Mouse (Mus musculus): ENCODE results near the gene Olfr1344. TPM values are rescaled to one million over a fixed set of nuclear protein-coding genes. Genes with fewer than 3 reads are reported as not detected.
A peak's percentile ranks its signal among the peaks of the same experiment; 100 is the strongest.

Olfr1344 gene
- not detected in 2 replicates for polyA plus RNA-seq (2012; rRNA removed)

DNA sequence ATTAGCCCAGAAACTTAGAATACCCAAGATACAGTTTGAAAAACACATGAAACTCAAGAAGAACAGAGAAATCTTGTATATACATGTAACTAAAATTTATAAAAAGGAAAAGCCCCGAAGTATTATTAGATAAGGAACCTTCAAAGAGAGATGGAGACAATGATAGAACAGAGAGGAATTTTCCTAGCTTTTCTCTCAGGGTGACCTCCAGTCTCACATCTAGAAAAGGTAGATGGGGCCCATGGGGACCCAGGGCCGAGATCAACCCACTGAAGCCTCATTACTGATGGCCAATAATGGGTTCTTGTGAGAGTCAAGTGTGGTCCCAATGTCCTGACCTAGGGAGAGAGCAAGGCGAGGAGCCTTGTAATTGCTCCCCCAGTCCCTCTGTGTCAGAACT is at the start of gene Olfr1344:
TSS of gene Olfr1344 (plus strand) at position 301 of the 400 bp plus-strand sequence.
- Histone ChIP-seq H3K27ac (ENCODE audit: insufficient read depth, low read length) (no peak within 1 kb of the TSS), H3K4me3 (ENCODE audit: extremely low read depth, insufficient read depth, insufficient read length) (no peak within 1 kb of the TSS), H3K36me3 (ENCODE audit: control insufficient read depth, insufficient read depth, low read length) (no peaks in the 10 kb centered on the region), H3K27me3 (ENCODE audit: control insufficient read depth, insufficient read depth, low read length) (no peaks in the 10 kb centered on the region), H3K4me1 (ENCODE audit: control insufficient read depth, insufficient read depth, insufficient read length) (no peaks in the 10 kb centered on the region)
- no peak for DNase-seq (ENCODE audit: low read depth in 1 of 2, low spot score in 2 of 2)
- no peak for TF ChIP-seq POLR2A (IDR thresholded peaks at IDR 0.05; ENCODE audit: low read depth, low read length)
- TF ChIP-seq CTCF (IDR thresholded peaks at IDR 0.05; ENCODE audit: extremely low read depth, insufficient read depth, insufficient read length, insufficient replicate concordance), result no peak
- WGBS, result 69% methylated on average over 3 of the region's 3 CpGs

DNA sequence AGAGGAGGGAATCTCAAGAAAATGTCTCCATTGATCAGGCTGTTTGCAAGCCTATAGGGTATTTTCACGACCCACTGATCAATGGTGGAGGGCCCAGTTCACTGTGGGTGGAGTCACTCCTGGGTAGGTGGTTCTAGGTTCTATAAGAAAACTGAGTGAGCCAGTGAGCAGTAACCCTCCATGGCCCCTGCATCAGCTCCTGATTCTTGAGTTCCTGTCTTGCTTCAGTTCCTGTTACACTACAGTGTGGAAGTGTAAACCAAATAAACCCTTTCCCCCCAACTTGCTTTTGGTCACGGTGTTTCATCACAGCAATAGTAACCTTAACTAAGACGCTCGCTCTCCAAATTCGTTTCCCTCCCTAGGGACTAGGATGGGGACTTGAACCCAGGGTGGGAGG is 49.5 kb upstream of the Olfr1344 start:
- TF ChIP-seq POLR2A (IDR thresholded peaks at IDR 0.05; ENCODE audit: low read depth, low read length), result no peak
- no peak for TF ChIP-seq CTCF (IDR thresholded peaks at IDR 0.05; ENCODE audit: extremely low read depth, insufficient read depth, insufficient read length, insufficient replicate concordance)
- H3K27ac ChIP-seq (ENCODE audit: insufficient read depth, low read length), result no peak overlapping the region
- peaks cover under 1% of the 10 kb centered on the region; the same call in 1 of the 2 replicates for H3K4me1 ChIP-seq (ENCODE audit: control insufficient read depth, insufficient read depth, insufficient read length)
- 90% methylated on average over 5 of the region's 5 CpGs for WGBS
- H3K36me3 ChIP-seq (ENCODE audit: control insufficient read depth, insufficient read depth, low read length), result no peaks in the 10 kb centered on the region; the same call in 1 of the 2 replicates
- no peak overlapping the region for H3K4me3 ChIP-seq (ENCODE audit: extremely low read depth, insufficient read depth, insufficient read length)
- no peaks in the 10 kb centered on the region for H3K27me3 ChIP-seq (ENCODE audit: control insufficient read depth, insufficient read depth, low read length)
- DNase-seq (ENCODE audit: low read depth in 1 of 2, low spot score in 2 of 2), result no peak

DNA sequence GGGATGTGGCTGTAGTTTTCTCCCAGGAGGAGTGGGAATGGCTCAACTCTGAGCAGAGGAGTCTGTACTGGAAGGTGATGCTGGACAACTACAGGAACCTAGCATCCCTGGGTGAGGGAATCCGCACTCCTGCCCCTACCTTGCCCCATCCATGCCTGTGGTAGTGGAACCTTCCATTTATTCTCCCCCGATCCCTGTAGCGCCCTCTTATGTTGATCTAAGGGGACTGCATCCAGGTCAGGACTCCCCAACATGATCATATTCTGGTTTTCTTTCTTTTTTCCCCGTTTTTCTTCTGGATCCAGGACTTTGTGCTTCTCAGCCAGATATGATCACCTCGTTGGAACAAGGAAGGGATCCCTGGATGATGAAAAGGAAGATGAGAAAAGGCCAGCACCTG is 49.0 kb upstream of the Olfr1344 start:
- WGBS, result 79% methylated on average over 5 of the region's 5 CpGs
- TF ChIP-seq POLR2A (IDR thresholded peaks at IDR 0.05; ENCODE audit: low read depth, low read length), result no peak
- TF ChIP-seq CTCF (IDR thresholded peaks at IDR 0.05; ENCODE audit: extremely low read depth, insufficient read depth, insufficient read length, insufficient replicate concordance), result no peak

DNA sequence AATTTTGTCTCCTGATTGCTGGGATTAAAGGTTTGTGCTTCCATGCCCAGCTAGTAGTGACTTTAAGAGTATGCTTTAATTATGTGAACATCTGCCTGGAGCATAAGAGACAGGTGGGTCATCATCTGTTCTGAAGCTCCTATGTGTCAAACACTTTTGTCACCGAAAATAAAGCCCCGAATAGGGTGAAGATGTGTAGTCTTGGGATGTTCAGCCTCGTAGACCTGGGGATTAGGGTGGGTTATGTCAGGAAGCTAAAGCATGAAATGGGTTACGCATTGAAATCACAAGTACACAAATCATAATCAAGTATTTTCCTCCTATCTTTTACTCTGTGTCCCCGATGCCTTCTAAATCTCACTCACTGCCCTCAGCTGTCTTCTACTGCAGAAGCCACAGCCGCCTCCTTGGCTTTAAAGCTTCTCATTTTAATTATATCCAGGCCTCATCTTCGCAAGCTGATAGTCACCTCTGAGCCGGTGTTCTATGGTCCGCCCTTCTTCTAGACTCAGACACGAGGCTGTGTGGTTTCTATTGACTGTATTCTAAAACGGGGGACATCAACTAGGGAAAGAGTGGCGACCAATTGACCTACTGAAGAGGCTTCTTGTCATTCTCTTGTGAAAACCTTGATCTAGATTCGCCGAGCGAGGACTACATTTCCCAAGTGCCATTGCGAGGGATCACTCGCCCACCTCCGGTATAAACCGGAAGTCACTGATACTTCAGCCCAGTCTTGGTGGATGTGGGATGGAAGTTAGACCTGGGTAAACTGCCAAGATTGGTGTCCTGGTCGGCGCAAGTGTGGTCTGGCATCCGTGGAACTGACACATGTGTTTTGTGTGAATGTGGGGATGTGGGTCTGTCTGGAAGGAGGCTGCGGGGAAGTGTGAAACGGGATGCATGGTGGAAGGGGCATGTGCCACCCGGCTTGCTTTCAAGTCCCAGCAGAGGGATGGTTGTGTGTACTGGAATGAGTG is 40.2 kb upstream of the Olfr1344 start, which contains the start of gene Smim17:
TSS of gene Smim17 (plus strand) at position 720 of the 980 bp plus-strand sequence.
- TF ChIP-seq CTCF (IDR thresholded peaks at IDR 0.05; ENCODE audit: extremely low read depth, insufficient read depth, insufficient read length, insufficient replicate concordance), result no peak
- no peak for TF ChIP-seq POLR2A (IDR thresholded peaks at IDR 0.05; ENCODE audit: low read depth, low read length)
- peak within 1 kb of the TSS; percentile 61 for H3K4me3 ChIP-seq (ENCODE audit: extremely low read depth, insufficient read depth, insufficient read length)
- no peak within 1 kb of the TSS for H3K27ac ChIP-seq (ENCODE audit: insufficient read depth, low read length)
- 30% methylated on average over 25 of the region's 25 CpGs for WGBS
- peak; percentile 23 to 49 for DNase-seq (ENCODE audit: low read depth in 1 of 2, low spot score in 2 of 2)
- H3K36me3 ChIP-seq (ENCODE audit: control insufficient read depth, insufficient read depth, low read length), result no peaks in the 10 kb centered on the region
- no peaks in the 10 kb centered on the region for H3K27me3 ChIP-seq (ENCODE audit: control insufficient read depth, insufficient read depth, low read length)
- no peaks in the 10 kb centered on the region for H3K4me1 ChIP-seq (ENCODE audit: control insufficient read depth, insufficient read depth, insufficient read length)

More for the DNA sequence above, 49.0 kb upstream of the Olfr1344 start:
- Histone ChIP-seq H3K27ac (ENCODE audit: insufficient read depth, low read length) (no peak overlapping the region), H3K36me3 (ENCODE audit: control insufficient read depth, insufficient read depth, low read length) (no peaks in the 10 kb centered on the region; the same call in 1 of the 2 replicates), H3K4me3 (ENCODE audit: extremely low read depth, insufficient read depth, insufficient read length) (no peak overlapping the region), H3K27me3 (ENCODE audit: control insufficient read depth, insufficient read depth, low read length) (no peaks in the 10 kb centered on the region), H3K4me1 (ENCODE audit: control insufficient read depth, insufficient read depth, insufficient read length) (no peaks in the 10 kb centered on the region)
- DNase-seq (ENCODE audit: low read depth in 1 of 2, low spot score in 2 of 2), result no peak

DNA sequence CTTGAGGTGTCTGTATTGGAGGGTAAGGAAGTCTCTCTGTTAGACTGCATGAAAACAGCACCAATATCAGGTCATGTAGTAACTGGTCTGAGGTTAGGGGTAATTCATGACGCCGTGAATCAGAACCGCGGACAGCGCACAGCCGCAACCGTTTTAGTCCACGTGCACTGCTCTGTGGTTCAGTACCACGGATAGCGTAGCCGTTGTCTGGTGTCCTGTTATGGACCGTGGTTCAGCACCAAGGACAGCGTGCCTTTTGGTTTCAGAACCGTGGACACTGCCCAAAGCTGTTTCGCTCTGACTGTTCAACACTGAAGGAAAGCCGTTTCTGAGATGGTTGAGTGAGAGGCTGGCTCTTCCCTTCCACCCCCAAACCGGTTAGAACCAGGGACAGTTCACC is 28.4 kb upstream of the Olfr1344 start, which contains the start of gene Gm20715:
TSS of gene Gm20715 (plus strand) at position 235 of the 400 bp plus-strand sequence.
- no peak within 1 kb of the TSS for H3K27ac ChIP-seq (ENCODE audit: insufficient read depth, low read length)
- peak; percentile 34 to 56 for DNase-seq (ENCODE audit: low read depth in 1 of 2, low spot score in 2 of 2)
- TF ChIP-seq POLR2A (IDR thresholded peaks at IDR 0.05; ENCODE audit: low read depth, low read length), result no peak
- 0 out of 2 replicates have a peak, but pooled peaks have one; percentile 1 for TF ChIP-seq CTCF (IDR thresholded peaks at IDR 0.05; ENCODE audit: extremely low read depth, insufficient read depth, insufficient read length, insufficient replicate concordance)
- no peaks in the 10 kb centered on the region for H3K4me1 ChIP-seq (ENCODE audit: control insufficient read depth, insufficient read depth, insufficient read length)
- 4% methylated on average over 17 of the region's 17 CpGs for WGBS
- no peak within 1 kb of the TSS for H3K4me3 ChIP-seq (ENCODE audit: extremely low read depth, insufficient read depth, insufficient read length)
- no peaks in the 10 kb centered on the region for H3K36me3 ChIP-seq (ENCODE audit: control insufficient read depth, insufficient read depth, low read length)
- no peaks in the 10 kb centered on the region for H3K27me3 ChIP-seq (ENCODE audit: control insufficient read depth, insufficient read depth, low read length)

DNA sequence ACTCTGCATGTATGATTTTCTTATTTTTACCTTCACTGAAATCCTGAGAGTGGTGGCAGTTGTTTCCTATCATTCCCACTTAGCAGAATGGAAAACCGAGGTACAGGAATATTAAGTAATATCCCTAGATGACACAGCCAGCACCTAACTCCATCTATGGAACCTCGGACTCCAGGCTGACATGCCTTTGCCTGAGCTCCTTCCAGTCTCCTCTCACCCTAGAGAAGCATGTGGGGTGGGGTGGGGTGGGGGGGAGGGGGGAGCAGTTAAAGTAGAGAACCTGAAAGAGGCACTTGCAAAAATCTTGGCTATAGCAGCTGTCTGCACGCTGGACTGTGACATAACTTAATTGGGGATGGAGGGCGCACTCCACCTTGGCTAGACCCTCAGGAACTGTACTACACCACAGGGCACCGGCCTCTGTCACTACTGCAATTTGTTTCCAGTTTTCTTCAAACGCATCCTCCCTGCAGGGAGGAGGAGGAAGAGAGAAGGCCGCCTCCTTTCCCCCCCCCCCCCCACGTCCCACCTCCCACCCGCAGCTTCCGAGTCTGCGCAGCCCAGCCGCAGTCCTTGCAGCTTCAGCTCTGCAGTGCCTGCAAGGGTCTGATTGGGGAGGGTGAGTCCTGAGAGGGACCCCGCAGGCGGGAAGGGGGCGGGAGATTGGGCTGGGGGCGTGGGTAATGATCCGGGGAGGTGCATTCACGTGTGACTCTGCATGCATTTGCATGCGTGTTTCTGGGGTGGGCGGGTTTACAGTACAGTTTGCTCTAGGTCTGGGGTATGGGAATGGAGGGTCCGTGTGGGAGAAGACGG is 23.7 kb upstream of the Olfr1344 start:
- Histone ChIP-seq H3K27me3 (ENCODE audit: control insufficient read depth, insufficient read depth, low read length) (no peaks in the 10 kb centered on the region), H3K4me3 (ENCODE audit: extremely low read depth, insufficient read depth, insufficient read length) (no peak overlapping the region), H3K4me1 (ENCODE audit: control insufficient read depth, insufficient read depth, insufficient read length) (no peaks in the 10 kb centered on the region), H3K36me3 (ENCODE audit: control insufficient read depth, insufficient read depth, low read length) (no peaks in the 10 kb centered on the region), H3K27ac (ENCODE audit: insufficient read depth, low read length) (no peak overlapping the region)
- no peak for DNase-seq (ENCODE audit: low read depth in 1 of 2, low spot score in 2 of 2)
- no peak for TF ChIP-seq CTCF (IDR thresholded peaks at IDR 0.05; ENCODE audit: extremely low read depth, insufficient read depth, insufficient read length, insufficient replicate concordance)
- no peak for TF ChIP-seq POLR2A (IDR thresholded peaks at IDR 0.05; ENCODE audit: low read depth, low read length)
- 14% methylated on average over 20 of the region's 22 CpGs for WGBS

All from spleen, adult 2 months (tissue).